Mouse (Mus musculus) frontal cortex, adult 2 months (tissue): Measurements from ENCODE around the gene Ctsz. TPM values are rescaled to one million over a fixed set of nuclear protein-coding genes. Genes with fewer than 3 reads are reported as not detected.

ENCODE experiments used
- DNase-seq, 2 experiments: peaks; one replicate each; pipeline ENCODE4 v3.0.0; 2022; ENCODE audit warnings: low spot score in 1 of 2; ENCODE audit errors: extremely low spot score in 1 of 2
- polyA plus RNA-seq: library from polyadenylated mRNA; depleted of rRNA; stranded (reverse); fragments of >200 nt; gene quantifications from 2 replicates; pipeline ENCODE4 v1.2.3, GENCODE M21; 2012

The Ctsz gene
- polyA plus RNA-seq, 1 experiment = 75.2 TPM

- no peak for DNase-seq
These were observed 3.6 kb upstream of the Ctsz start for GRCm38 (mm10) chr2:174442460-174442859.

GRCm38 (mm10) chr2:174441898-174442297 lies 3.1 kb upstream of the Ctsz start:
- DNase-seq = no peak

- no peak for DNase-seq
These were observed 1.1 kb upstream of the Ctsz start for GRCm38 (mm10) chr2:174439961-174440360.

- DNase-seq = no peak
These were observed 605 bp upstream of the Ctsz start for GRCm38 (mm10) chr2:174439450-174439838.

- no peak for DNase-seq
These were observed 658 bp downstream of the Ctsz start for GRCm38 (mm10) chr2:174438181-174438580.

GRCm38 (mm10) chr2:174437697-174437982 lies 1.2 kb downstream of the Ctsz start:
- no peak for DNase-seq

- no peak for DNase-seq
These were observed 1.7 kb downstream of the Ctsz start for GRCm38 (mm10) chr2:174436916-174437696.

- no peak for DNase-seq
These were observed 2.6 kb downstream of the Ctsz start for GRCm38 (mm10) chr2:174436076-174436701.

- no peak for DNase-seq
These were observed 3.9 kb downstream of the Ctsz start for GRCm38 (mm10) chr2:174434943-174435342.

GRCm38 (mm10) chr2:174428996-174429591 lies 9.7 kb downstream of the Ctsz start:
- no peak for DNase-seq

GRCm38 (mm10) chr2:174428076-174428835 lies 10.6 kb downstream of the Ctsz start:
- DNase-seq = no peak

GRCm38 (mm10) chr2:174426856-174427255 lies 12.0 kb downstream of the Ctsz start:
- DNase-seq = no peak

GRCm38 (mm10) chr2:174424301-174425085 lies 14.3 kb downstream of the Ctsz start:
- no peak for DNase-seq

GRCm38 (mm10) chr2:174421107-174421506 lies 17.7 kb downstream of the Ctsz start:
- no peak for DNase-seq

- DNase-seq = peak; percentile 82 to 96
These were observed 23.0 kb downstream of the Ctsz start, which contains the start of gene Nelfcd for GRCm38 (mm10) chr2:174415731-174416310. TSS of gene Nelfcd (plus strand) at chr2:174415804.

- no peak for DNase-seq
These were observed 23.7 kb downstream of the Ctsz start for GRCm38 (mm10) chr2:174415001-174415730.

- DNase-seq = no peak
These were observed 25.7 kb downstream of the Ctsz start for GRCm38 (mm10) chr2:174413127-174413526.

- no peak for DNase-seq
These were observed 28.6 kb downstream of the Ctsz start for GRCm38 (mm10) chr2:174410222-174410621.

- DNase-seq = no peak
These were observed 38.4 kb downstream of the Ctsz start for GRCm38 (mm10) chr2:174400396-174400795.
